Mouse (Mus musculus) testis, postnatal 10 days (tissue): ENCODE data around the gene Map3k9.
A peak's percentile ranks its signal among the peaks of the same experiment; 100 is the strongest.

Source experiments
- DNase-seq: peaks from one replicate; pipeline ENCODE4 v3.0.0; 2021; ENCODE audit warnings: low spot score

Gene Map3k9

DNA sequence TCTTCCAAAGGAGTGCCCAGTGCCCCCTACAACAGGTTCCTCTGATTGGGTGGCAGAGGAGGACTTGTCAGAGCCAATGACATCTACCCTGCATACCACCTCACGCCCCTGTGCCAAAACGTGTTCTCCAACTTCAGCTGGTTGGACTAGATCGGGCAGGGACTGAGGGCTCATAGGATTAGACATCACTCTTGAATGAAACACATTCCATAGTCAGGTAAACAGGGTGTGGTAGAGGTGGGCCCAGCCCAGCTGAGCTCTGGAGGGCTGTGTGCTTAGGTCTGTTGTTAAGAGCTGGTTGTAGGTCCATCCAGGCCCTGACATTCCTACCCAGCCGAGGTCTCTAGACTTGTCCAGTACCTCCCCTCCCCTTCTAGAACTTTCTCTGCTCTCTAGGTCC lies 68.4 kb downstream of the Map3k9 start:
- DNase-seq = no peak

DNA sequence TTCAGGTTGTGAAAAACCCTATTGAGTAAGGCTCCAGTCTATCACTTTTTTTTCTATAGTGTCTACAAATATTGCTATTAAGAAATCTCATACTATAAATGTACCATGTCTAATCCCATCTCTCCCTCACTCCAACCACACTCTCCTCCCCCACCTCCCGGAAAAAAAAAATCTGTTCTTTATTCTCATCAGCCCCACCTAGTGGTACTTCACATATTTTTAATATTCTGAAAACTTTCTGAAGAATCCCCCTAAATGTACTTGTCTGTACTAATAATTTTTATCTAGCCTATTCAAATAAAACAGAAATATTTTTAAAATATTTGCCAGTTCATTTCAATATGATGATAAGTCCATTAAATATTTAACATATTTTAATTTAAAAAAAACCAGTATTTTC lies 78.1 kb downstream of the Map3k9 start:
- DNase-seq = no peak

DNA sequence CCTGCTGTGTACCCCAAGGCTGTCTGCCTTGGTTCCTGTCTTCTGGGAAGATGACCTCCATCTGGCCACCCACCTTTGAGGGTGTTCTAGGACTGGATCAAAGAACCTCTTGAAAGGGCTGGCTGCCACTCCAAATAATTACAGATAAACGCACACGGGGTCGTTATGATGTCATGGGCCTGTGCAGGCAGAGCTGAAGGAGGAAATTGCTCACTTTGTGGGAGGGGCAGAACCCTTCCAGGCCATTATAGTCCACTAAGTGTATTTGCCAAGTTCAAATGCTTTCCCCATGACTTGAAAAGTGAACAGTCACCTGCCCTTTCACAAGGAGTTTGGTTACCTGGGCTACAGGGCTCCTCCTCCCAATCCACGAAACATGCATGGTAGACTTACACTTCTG lies 83.0 kb downstream of the Map3k9 start:
- DNase-seq = no peak

DNA sequence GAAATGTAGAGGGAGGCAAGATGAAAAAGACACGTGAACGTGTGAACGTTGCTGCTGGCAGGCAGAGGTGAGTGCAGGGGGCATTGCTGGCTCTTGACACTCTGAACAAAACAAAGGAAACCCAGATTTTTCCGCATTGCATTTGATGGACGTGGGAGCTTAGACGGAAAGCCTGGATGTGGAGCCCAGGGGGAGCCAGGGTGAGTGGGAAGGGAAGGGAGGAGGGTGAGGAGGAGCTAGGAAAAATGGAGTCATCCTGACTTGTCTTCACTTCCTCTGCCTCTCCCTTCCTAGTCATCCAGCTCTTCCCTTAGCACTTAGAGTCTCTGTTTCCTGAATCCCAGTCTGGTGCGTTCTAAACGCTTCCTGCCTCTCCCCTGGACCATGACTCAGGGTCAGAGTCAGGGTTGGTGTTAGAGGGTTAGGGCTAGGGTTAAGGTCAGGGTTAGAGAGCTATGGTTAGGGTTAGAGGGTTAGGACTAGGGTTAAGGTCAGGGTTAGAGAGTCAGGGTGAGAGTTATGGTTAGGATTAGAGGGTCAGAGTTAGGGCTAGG lies 89.7 kb downstream of the Map3k9 start:
- DNase-seq = no peak

DNA sequence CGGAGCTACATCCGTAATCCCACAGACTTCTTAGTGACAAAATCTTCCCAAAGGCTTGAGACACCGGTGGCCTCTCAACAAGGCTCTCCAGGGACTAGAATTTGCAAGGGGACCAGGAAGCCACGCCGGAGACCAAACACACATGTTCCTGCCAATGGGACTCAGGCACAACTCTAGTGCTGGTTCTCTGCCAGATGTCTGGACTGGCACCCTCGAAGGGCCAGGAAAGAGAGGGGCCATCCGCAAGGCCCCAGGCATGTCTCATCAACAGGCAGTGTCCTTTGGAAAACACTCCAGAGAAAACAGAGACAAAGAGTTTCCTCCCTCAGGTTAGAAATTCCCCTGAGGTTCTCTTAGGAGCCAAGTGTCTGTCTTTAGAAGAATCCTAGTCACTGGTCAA lies 90.2 kb downstream of the Map3k9 start:
- no peak for DNase-seq

DNA sequence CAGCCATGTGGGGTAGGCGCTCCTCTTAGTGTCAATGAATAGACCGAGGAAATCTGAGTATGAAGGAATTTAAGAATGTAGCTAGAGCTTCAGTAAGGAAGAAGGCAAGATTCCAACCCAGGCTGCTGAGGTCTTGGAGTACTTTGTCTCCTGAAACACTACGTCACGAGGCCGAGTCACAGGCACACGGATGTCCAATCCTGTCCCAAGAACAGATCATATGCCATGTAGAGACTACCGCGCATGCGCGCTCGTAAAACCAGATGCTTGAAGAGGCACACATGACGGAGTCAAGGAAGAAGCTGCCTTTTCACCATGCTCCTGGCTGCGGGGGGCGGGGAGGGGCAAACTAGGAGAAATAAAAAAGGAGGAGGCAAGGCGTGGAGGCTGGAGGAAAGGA lies 90.9 kb downstream of the Map3k9 start:
- no peak for DNase-seq

DNA sequence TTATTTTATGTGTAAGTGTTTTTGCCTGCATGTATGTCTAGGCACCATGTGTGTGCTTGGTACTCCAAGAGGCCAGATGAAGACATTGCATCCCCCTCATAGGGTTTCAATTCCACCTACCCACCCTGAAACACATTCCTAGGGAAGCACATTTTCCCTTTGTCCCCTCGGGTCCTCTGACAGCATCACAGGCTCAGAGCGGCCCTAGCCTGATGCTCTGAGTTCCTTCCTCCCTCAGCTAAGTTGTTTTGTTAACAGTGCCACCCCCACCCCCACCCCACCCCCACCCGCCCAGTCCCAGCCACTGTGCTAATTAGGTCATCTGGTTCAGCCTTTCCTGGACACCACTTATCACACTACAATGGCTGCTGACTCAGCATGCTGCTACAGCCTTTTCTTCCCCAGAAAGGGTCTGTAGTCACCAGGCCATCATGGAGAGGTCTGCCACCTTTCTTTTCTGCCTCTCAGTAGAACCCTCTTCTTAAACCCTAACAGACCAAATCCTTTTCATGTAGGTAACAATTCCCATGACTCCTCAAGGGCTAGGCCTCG lies 91.4 kb downstream of the Map3k9 start:
- DNase-seq = no peak

DNA sequence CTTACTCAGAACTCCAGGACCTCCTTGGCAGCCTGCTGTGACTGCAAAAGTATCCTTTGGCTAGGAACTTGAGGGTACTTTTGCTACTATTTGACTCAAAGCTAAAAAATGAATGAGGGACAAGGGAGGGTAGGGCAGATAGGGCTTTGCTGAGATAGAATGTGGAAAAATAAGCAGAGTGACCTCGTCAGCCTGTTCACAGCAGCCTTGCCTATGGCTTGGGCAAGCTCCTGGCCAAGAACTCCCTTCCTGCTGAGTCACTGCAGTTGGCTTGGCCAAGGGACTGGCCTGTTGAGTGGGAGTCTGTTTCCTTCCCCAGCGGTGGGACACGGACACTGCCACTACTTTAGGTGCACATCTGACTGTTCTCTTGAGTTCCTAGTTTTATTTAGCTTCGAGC lies 92.4 kb downstream of the Map3k9 start:
- peak; percentile 53 for DNase-seq

DNA sequence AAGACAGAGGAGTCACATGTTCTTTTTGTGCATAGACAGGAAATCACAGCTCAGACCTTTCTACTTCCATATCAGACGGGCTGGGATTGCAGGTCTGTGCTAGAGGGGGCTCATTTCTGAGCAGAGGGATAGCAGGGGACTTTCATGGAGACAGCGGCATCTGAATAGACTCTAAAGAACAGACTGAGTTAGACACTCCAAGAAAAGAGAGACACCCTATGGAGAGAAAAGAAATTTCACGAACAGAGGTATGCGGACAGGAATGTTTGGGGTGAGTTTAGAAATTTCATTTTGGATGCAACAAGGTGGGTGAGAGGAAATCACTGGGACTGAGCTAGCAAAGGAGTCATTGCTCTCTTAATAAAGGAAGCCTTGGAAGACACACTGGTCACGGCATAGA lies 93.1 kb downstream of the Map3k9 start:
- DNase-seq = no peak

DNA sequence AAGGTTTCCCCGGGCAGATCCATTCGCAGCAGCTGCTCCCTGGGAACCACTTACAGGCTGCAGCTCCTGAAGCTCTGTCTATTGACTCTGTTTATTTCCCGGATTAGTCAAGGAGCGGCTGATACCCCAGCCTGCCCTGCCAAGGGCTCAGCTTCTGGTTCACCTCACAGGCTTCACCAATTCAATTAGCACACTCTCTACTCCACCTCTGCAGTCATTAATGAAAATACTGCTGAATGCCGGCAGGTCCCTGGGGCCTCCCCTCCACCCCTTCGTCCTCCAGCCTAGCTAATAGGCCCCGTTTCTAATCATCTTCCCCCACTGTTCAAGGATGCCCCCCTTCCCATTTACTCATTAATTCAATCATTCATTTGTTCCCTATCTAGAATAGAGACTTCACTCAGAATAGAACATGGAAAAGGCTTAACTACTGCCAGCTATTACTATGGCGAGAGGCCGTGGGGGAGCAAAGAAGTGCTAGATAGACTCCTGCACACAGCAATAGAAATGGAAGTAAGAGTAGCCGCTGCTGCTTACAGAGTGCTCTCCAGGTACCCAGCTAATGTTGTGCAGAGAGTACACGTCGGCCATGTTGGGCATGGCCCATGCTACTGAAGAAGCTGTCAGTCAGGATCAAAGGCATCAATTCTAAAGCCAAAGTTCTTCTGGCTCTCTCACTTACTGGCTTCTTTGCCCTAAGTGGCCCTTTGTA lies 94.4 kb downstream of the Map3k9 start:
- DNase-seq = no peak

DNA sequence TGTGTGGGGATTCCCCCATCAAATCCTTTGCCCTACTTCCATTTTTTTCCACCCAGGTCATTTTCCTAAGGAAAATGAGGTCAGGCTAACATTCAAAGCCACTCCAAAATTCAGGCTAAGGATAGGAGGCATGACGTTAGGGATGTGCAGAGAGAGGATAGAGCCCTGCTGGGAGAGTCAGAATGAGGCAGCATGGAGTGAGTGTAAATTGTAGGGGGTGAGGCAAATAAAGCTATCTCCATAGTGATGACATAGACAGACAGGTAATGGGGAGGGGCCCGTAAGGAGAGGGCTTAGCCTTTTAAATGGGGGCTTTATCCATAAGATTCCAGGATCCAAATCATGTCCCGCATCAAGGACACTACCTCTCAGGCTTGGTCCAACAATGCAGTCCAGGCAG lies 95.0 kb downstream of the Map3k9 start:
- DNase-seq = no peak

DNA sequence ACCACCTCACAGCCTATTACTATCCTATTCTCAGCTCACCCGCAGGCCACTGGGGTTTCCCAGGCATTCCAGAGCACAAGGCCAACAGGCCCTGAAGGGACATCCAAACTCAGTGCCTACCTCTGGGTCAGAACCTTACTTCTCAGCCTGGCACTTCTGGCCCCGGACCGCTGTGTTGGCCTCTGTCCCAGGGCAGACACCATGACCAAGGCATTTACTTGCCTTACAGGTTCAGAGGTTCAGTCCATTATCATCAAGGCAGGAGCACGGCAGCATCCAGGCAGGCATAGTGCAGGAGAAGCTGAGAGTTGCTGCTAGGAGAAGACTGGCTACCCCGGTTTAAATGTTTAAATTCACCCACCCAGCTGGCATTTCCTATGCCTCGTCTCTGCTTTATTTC lies 96.9 kb downstream of the Map3k9 start:
- no peak for DNase-seq

DNA sequence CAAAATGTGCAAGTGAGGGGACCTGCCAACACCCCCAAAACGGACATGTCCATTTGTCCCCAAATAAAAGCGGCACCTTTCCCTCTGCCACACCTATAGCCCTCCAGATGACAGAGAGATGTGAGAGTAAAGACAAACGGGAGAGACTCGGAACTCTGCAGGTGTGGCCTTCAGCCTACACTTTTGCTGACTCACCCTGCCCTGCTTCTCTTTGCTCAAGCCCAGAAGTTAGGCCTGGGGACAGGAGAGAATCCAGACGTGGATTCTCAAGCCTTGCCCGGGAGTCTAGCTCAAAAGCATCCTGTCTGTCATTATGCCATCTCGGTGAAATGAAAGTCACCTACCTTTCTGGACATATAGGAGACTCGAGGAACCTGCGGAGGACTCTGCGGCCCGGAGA lies 97.6 kb downstream of the Map3k9 start:
- no peak for DNase-seq

DNA sequence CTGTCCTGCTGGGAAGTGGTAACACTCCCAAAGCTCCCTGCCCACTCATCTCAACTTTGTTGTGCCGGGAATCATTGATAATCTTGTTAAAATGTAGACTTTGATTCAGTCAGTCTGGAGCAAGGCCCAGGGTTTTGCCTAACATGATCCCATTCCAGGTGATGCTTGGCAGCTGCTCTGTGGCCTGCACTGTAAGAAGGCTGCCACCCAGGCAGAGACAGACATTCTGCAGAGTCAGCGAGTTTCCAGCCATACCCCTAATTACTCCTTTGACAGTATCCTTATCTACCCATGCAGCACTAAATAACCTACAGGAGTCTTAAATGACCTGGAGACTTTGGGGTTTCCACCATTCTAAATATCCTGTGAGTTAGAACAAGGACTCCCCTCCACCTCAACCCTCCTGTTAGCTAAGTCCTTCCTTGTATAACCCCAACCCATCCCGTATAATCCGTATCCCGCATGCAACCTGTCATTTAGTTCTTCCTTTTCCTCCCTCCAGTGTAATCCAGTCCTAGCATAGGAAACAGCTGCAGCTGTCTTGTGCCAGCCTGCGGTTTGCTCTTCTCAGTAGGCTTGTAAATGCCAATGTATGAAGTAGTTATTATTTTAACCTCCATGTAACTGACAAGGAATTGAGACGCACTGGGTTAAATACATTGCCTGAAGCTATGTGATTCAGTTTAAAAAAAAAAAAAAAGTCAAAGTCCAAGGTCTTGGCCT lies 101.0 kb downstream of the Map3k9 start:
- DNase-seq = no peak

DNA sequence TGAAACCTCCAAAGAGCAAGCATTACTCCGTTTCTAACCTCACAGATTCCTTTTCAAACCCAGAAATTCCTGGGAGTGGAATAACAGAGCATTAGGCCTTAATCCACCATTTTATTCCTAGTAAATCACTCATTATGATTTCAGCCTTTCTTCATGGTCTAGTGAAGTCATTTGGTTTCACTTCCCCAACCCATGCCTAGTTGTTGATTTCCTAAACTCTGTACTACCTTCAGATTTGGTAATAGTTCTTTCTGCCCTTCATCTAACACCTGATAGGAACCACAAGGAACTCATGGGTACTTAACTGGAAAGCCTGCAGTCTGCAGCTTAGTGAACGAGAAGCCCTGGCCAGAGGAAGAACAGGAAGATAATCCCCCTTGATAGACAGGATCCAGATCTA lies 105.4 kb downstream of the Map3k9 start:
- DNase-seq = no peak
